Mouse (Mus musculus): ENCODE data around the gene Gm9918. TPM values are rescaled to one million over a fixed set of nuclear protein-coding genes. Genes with fewer than 3 reads are reported as not detected.

Gm9918 gene
- polyA plus RNA-seq, 2 experiments: 0.04 TPM

GRCm38 (mm10) chr15:102295633-102296367 lies 25.4 kb downstream of the Gm9918 start, which contains the start of gene Espl1:
Espl1 (plus strand) TSS chr15:102296266.
- H3K27ac ChIP-seq: peak within 1 kb of the TSS; percentile 56

GRCm38 (mm10) chr15:102296368-102297006 lies 26.1 kb downstream of the Gm9918 start:
- ATAC-seq (ENCODE audit: insufficient read depth): peak; percentile 49
- no peak for DNase-seq (ENCODE audit: low read depth in 3 of 3, low spot score in 3 of 3)
- Histone ChIP-seq H3K27me3 (ENCODE audit: control insufficient read depth, insufficient read depth, low read length) (no peaks in the 10 kb centered on the region), H3K9me3 (ENCODE audit: control insufficient read depth, low read length) (no peaks in the 10 kb centered on the region), H3K27ac (peak overlapping the region; percentile 56), H3K9ac (replicated peaks) (peak overlapping the region; percentile 90), H3K4me3 (ENCODE audit: insufficient read depth in 1 of 2, low read depth in 2 of 2, low read length in 2 of 2) (peak overlapping the region; percentile 90 to 93), H3K4me2 (ENCODE audit: low read depth) (peak overlapping the region; percentile 86), H3K36me3 (replicated peaks; ENCODE audit: control insufficient read depth, insufficient read depth, low read depth) (peaks cover 33% of the 10 kb centered on the region), H3K4me1 (replicated peaks; ENCODE audit: control insufficient read depth in 2 of 2, insufficient read depth in 2 of 2, low read length in 1 of 2) (peaks cover 4 to 9% of the 10 kb centered on the region in 2 experiments; a peak in 3 of 4 replicates)
- TF ChIP-seq CTCF (IDR thresholded peaks at IDR 0.05; ENCODE audit: low read depth) (no peak), EP300 (IDR thresholded peaks at IDR 0.05; ENCODE audit: low read depth) (no peak)
- WGBS (ENCODE audit: insufficient replicate concordance): 3% methylated on average over 24 of the region's 24 CpGs

More at GRCm38 (mm10) chr15:102295633-102296367, 25.4 kb downstream of the Gm9918 start, which contains the start of gene Espl1:
- TF ChIP-seq CTCF (IDR thresholded peaks at IDR 0.05; ENCODE audit: low read depth) (no peak), EP300 (IDR thresholded peaks at IDR 0.05; ENCODE audit: low read depth) (no peak)
- H3K4me1 ChIP-seq (replicated peaks; ENCODE audit: control insufficient read depth in 2 of 2, insufficient read depth in 2 of 2, low read length in 1 of 2): peaks cover 4 to 9% of the 10 kb centered on the region in 2 experiments; a peak in 3 of 4 replicates
- ATAC-seq (ENCODE audit: insufficient read depth) (peak; percentile 96), DNase-seq (ENCODE audit: low read depth in 3 of 3, low spot score in 3 of 3) (peak; percentile 90 to 92 (median 91))
- H3K9ac ChIP-seq (replicated peaks): peak within 1 kb of the TSS; percentile 90
- peak within 1 kb of the TSS; percentile 86 for H3K4me2 ChIP-seq (ENCODE audit: low read depth)
- H3K27me3 ChIP-seq (ENCODE audit: control insufficient read depth, insufficient read depth, low read length): no peaks in the 10 kb centered on the region
- peaks cover 26% of the 10 kb centered on the region for H3K36me3 ChIP-seq (replicated peaks; ENCODE audit: control insufficient read depth, insufficient read depth, low read depth)
- no peaks in the 10 kb centered on the region for H3K9me3 ChIP-seq (ENCODE audit: control insufficient read depth, low read length)
- 5% methylated on average over 25 of the region's 25 CpGs for WGBS (ENCODE audit: insufficient replicate concordance)
- peak within 1 kb of the TSS; percentile 90 to 93 for H3K4me3 ChIP-seq (ENCODE audit: insufficient read depth in 1 of 2, low read depth in 2 of 2, low read length in 2 of 2)

- WGBS (ENCODE audit: insufficient replicate concordance): 86% methylated on average over 6 of the region's 6 CpGs
- no peak overlapping the region for H3K4me2 ChIP-seq (ENCODE audit: low read depth)
- no peaks in the 10 kb centered on the region for H3K27me3 ChIP-seq (ENCODE audit: control insufficient read depth, insufficient read depth, low read length)
- ATAC-seq (ENCODE audit: insufficient read depth) (no peak), DNase-seq (ENCODE audit: low read depth in 3 of 3, low spot score in 3 of 3) (no peak)
- H3K36me3 ChIP-seq (replicated peaks; ENCODE audit: control insufficient read depth, insufficient read depth, low read depth): peaks cover 85% of the 10 kb centered on the region
- no peak overlapping the region for H3K27ac ChIP-seq
- no peaks in the 10 kb centered on the region for H3K9me3 ChIP-seq (ENCODE audit: control insufficient read depth, low read length)
- TF ChIP-seq EP300 (IDR thresholded peaks at IDR 0.05; ENCODE audit: low read depth): no peak
- TF ChIP-seq CTCF (IDR thresholded peaks at IDR 0.05; ENCODE audit: low read depth): no peak
- no peak overlapping the region for H3K9ac ChIP-seq (replicated peaks)
- H3K4me3 ChIP-seq (ENCODE audit: insufficient read depth in 1 of 2, low read depth in 2 of 2, low read length in 2 of 2): no peak overlapping the region
- H3K4me1 ChIP-seq (replicated peaks; ENCODE audit: control insufficient read depth in 2 of 2, insufficient read depth in 2 of 2, low read length in 1 of 2): no peaks in the 10 kb centered on the region
Observed at GRCm38 (mm10) chr15:102302542-102302941, 32.2 kb downstream of the Gm9918 start.

GRCm38 (mm10) chr15:102308717-102309116 lies 38.4 kb downstream of the Gm9918 start:
- 82% methylated on average over 9 of the region's 9 CpGs for WGBS (ENCODE audit: insufficient replicate concordance)
- Histone ChIP-seq H3K4me1 (replicated peaks; ENCODE audit: control insufficient read depth in 2 of 2, insufficient read depth in 2 of 2, low read length in 1 of 2) (no peaks in the 10 kb centered on the region), H3K9ac (replicated peaks) (no peak overlapping the region), H3K4me3 (ENCODE audit: insufficient read depth in 1 of 2, low read depth in 2 of 2, low read length in 2 of 2) (no peak overlapping the region), H3K27me3 (ENCODE audit: control insufficient read depth, insufficient read depth, low read length) (no peaks in the 10 kb centered on the region), H3K27ac (no peak overlapping the region), H3K4me2 (ENCODE audit: low read depth) (no peak overlapping the region), H3K9me3 (ENCODE audit: control insufficient read depth, low read length) (no peaks in the 10 kb centered on the region), H3K36me3 (replicated peaks; ENCODE audit: control insufficient read depth, insufficient read depth, low read depth) (peaks cover 91% of the 10 kb centered on the region)
- ATAC-seq (ENCODE audit: insufficient read depth) (no peak), DNase-seq (ENCODE audit: low read depth in 3 of 3, low spot score in 3 of 3) (no peak)
- TF ChIP-seq EP300 (IDR thresholded peaks at IDR 0.05; ENCODE audit: low read depth) (no peak), CTCF (IDR thresholded peaks at IDR 0.05; ENCODE audit: low read depth) (no peak)
